Mouse (Mus musculus) midbrain, embryonic 16.5 days (tissue): ENCODE data around the gene Prkce. TPM values are rescaled to one million over a fixed set of nuclear protein-coding genes. Genes with fewer than 3 reads are reported as not detected.

Experiments used
- ATAC-seq: fragments of 200-750 bp; cut with Nextera tagmentation; 2 replicates; pipeline ENCODE4 v1.8.0; 2017; ENCODE audit warnings: moderate TSS enrichment
- H3K27ac ChIP-seq: fragments of 300-500 bp; sonication (generic); 2 replicates; pipeline ENCODE4 v1.5.1; 2014; ENCODE audit warnings: mild to moderate bottlenecking, low read length, mixed read lengths
- H3K27me3 ChIP-seq: fragments of 300-500 bp; sonication (generic); 2 replicates; pipeline ENCODE4 v1.6.1; 2014; ENCODE audit warnings: low read depth, low read length, mixed read lengths; ENCODE audit not compliant: control insufficient read depth, insufficient read depth
- H3K36me3 ChIP-seq: fragments of 300-500 bp; sonication (generic); 2 replicates; pipeline ENCODE4 v1.6.1; 2014; ENCODE audit warnings: mild to moderate bottlenecking, low read length, moderate library complexity, mixed read lengths; ENCODE audit not compliant: control insufficient read depth, insufficient read depth
- H3K4me1 ChIP-seq: fragments of 300-500 bp; sonication (generic); 2 replicates; pipeline ENCODE4 v1.6.1; 2014; ENCODE audit warnings: mild to moderate bottlenecking, low read length, mixed read lengths; ENCODE audit not compliant: control insufficient read depth, insufficient read depth
- H3K4me2 ChIP-seq: fragments of 300-500 bp; sonication (generic); 2 replicates; pipeline ENCODE4 v1.6.1; 2014; ENCODE audit warnings: mild to moderate bottlenecking, low read length, mixed read lengths
- H3K4me3 ChIP-seq: fragments of 300-500 bp; sonication (generic); 2 replicates; pipeline ENCODE4 v1.5.1; 2014; ENCODE audit warnings: low read depth, mild to moderate bottlenecking, low read length, moderate library complexity, mixed read lengths
- H3K9ac ChIP-seq: fragments of 300-500 bp; sonication (generic); 2 replicates; pipeline ENCODE4 v1.6.1; 2014; ENCODE audit warnings: low read depth, low read length, mixed read lengths
- H3K9me3 ChIP-seq: fragments of 300-500 bp; sonication (generic); replicated peaks from 2 replicates; pipeline ENCODE4 v1.6.1; 2014; ENCODE audit warnings: mild to moderate bottlenecking, low read length, mixed read lengths; ENCODE audit not compliant: control insufficient read depth, poor library complexity, severe bottlenecking
- WGBS: fragments of 180-500 bp; shearing (Covaris S2); extraction: QIAGEN DNeasy Blood & Tissue Kit; methylation state at CpG from one replicate; pipeline ENCODE4 v1.1.7; 2014; 5-methylcytosine and 5-hydroxymethylcytosine counted together
- polyA plus RNA-seq: library from polyadenylated mRNA; unstranded; fragments of >200 nt; fragmentation: Nextera tagmentation; extraction: Ambion mirVana; gene quantifications from 2 replicates; pipeline ENCODE4 v1.2.1, GENCODE M21; 2015

Gene Prkce
- polyA plus RNA-seq, 1 experiment from 2014 or later, result 41.5 TPM

- H3K36me3 ChIP-seq, result no peaks in the 10 kb centered on the region
- no peak overlapping the region for H3K9ac ChIP-seq
- no peak overlapping the region for H3K27ac ChIP-seq
Observed at GRCm38 (mm10) chr17:86331835-86332234, 164.2 kb downstream of the Prkce start.

GRCm38 (mm10) chr17:86334990-86335389, 167.4 kb downstream of the Prkce start:
- Histone ChIP-seq H3K4me1 (peaks cover 7% of the 10 kb centered on the region; the same call in 1 of the 2 replicates), H3K4me3 (no peak overlapping the region), H3K27me3 (no peaks in the 10 kb centered on the region), H3K4me2 (no peak overlapping the region), H3K27ac (no peak overlapping the region), H3K36me3 (no peaks in the 10 kb centered on the region), H3K9me3 (no peaks in the 10 kb centered on the region), H3K9ac (no peak overlapping the region)
- 88% methylated on average over 4 of the region's 4 CpGs for WGBS
- ATAC-seq, result no peak

More at GRCm38 (mm10) chr17:86331835-86332234, 164.2 kb downstream of the Prkce start:
- no peaks in the 10 kb centered on the region for H3K9me3 ChIP-seq
- peaks cover 16% of the 10 kb centered on the region for H3K4me1 ChIP-seq
- no peaks in the 10 kb centered on the region for H3K27me3 ChIP-seq
- no peak overlapping the region for H3K4me2 ChIP-seq
- no peak overlapping the region for H3K4me3 ChIP-seq
- 81% methylated on average over 8 of the region's 8 CpGs for WGBS
- ATAC-seq, result no peak

- no peaks in the 10 kb centered on the region for H3K27me3 ChIP-seq
- H3K9ac ChIP-seq, result no peak overlapping the region
- no peak overlapping the region for H3K4me3 ChIP-seq
- H3K4me2 ChIP-seq, result no peak overlapping the region
- ATAC-seq, result no peak
- no peaks in the 10 kb centered on the region for H3K4me1 ChIP-seq
- H3K27ac ChIP-seq, result no peak overlapping the region
- WGBS, result 82% methylated on average over 4 of the region's 4 CpGs
- no peaks in the 10 kb centered on the region for H3K9me3 ChIP-seq
- H3K36me3 ChIP-seq, result no peaks in the 10 kb centered on the region
Observed at GRCm38 (mm10) chr17:86336652-86337073, 169.1 kb downstream of the Prkce start.

- no peaks in the 10 kb centered on the region for H3K4me1 ChIP-seq
- WGBS, result 83% methylated on average over 3 of the region's 3 CpGs
Observed at GRCm38 (mm10) chr17:86337076-86337475, 169.5 kb downstream of the Prkce start.

GRCm38 (mm10) chr17:86338328-86338727, 170.7 kb downstream of the Prkce start:
- Histone ChIP-seq H3K4me2 (no peak overlapping the region), H3K9me3 (no peaks in the 10 kb centered on the region), H3K27ac (no peak overlapping the region), H3K4me3 (no peak overlapping the region), H3K4me1 (no peaks in the 10 kb centered on the region), H3K27me3 (no peaks in the 10 kb centered on the region), H3K36me3 (no peaks in the 10 kb centered on the region), H3K9ac (no peak overlapping the region)
- 78% methylated on average over 5 of the region's 5 CpGs for WGBS
- no peak for ATAC-seq

More at GRCm38 (mm10) chr17:86337076-86337475, 169.5 kb downstream of the Prkce start:
- Histone ChIP-seq H3K4me2 (no peak overlapping the region), H3K27ac (no peak overlapping the region), H3K27me3 (no peaks in the 10 kb centered on the region), H3K9ac (no peak overlapping the region), H3K4me3 (no peak overlapping the region), H3K36me3 (no peaks in the 10 kb centered on the region), H3K9me3 (no peaks in the 10 kb centered on the region)
- ATAC-seq, result no peak

- H3K36me3 ChIP-seq, result no peaks in the 10 kb centered on the region
Observed at GRCm38 (mm10) chr17:86344032-86344431, 176.4 kb downstream of the Prkce start.

GRCm38 (mm10) chr17:86345234-86346005, 177.8 kb downstream of the Prkce start:
- Histone ChIP-seq H3K27me3 (no peaks in the 10 kb centered on the region), H3K4me3 (no peak overlapping the region), H3K9me3 (no peaks in the 10 kb centered on the region), H3K9ac (no peak overlapping the region), H3K4me1 (no peaks in the 10 kb centered on the region; the same call in 1 of the 2 replicates), H3K27ac (0 out of 2 replicates have a peak overlapping the region, but pooled peaks have one; percentile 22), H3K4me2 (no peak overlapping the region), H3K36me3 (no peaks in the 10 kb centered on the region)
- ATAC-seq, result no peak
- WGBS, result 87% methylated on average over 22 of the region's 22 CpGs

More at GRCm38 (mm10) chr17:86344032-86344431, 176.4 kb downstream of the Prkce start:
- H3K9ac ChIP-seq, result no peak overlapping the region
- no peak overlapping the region for H3K4me3 ChIP-seq
- 76% methylated on average over 8 of the region's 8 CpGs for WGBS
- ATAC-seq, result no peak
- no peaks in the 10 kb centered on the region for H3K27me3 ChIP-seq
- H3K9me3 ChIP-seq, result no peaks in the 10 kb centered on the region
- no peaks in the 10 kb centered on the region for H3K4me1 ChIP-seq
- no peak overlapping the region for H3K27ac ChIP-seq
- H3K4me2 ChIP-seq, result no peak overlapping the region

GRCm38 (mm10) chr17:86350236-86350635, 182.7 kb downstream of the Prkce start:
- Histone ChIP-seq H3K4me3 (no peak overlapping the region), H3K4me1 (peaks cover 5% of the 10 kb centered on the region; the same call in 1 of the 2 replicates), H3K27me3 (no peaks in the 10 kb centered on the region), H3K36me3 (no peaks in the 10 kb centered on the region), H3K4me2 (no peak overlapping the region; the same call in 1 of the 2 replicates), H3K27ac (0 out of 2 replicates have a peak overlapping the region, but pooled peaks have one; percentile 18), H3K9me3 (no peaks in the 10 kb centered on the region), H3K9ac (no peak overlapping the region)
- WGBS, result 68% methylated on average over 3 of the region's 3 CpGs
- no peak for ATAC-seq

- 57% methylated on average over 12 of the region's 12 CpGs for WGBS
- peak overlapping the region; percentile 14; the same call in 1 of the 2 replicates for H3K4me2 ChIP-seq
- 0 out of 2 replicates have a peak, but pooled peaks have one; percentile 55 for ATAC-seq
Observed at GRCm38 (mm10) chr17:86350791-86351261, 183.2 kb downstream of the Prkce start.

More at GRCm38 (mm10) chr17:86350791-86351261, 183.2 kb downstream of the Prkce start:
- Histone ChIP-seq H3K27me3 (no peaks in the 10 kb centered on the region), H3K9ac (no peak overlapping the region), H3K36me3 (no peaks in the 10 kb centered on the region), H3K4me3 (no peak overlapping the region), H3K9me3 (no peaks in the 10 kb centered on the region), H3K27ac (0 out of 2 replicates have a peak overlapping the region, but pooled peaks have one; percentile 18), H3K4me1 (peaks cover 5% of the 10 kb centered on the region; the same call in 1 of the 2 replicates)
